Mouse (Mus musculus) ES-Bruce4 (cell line): ENCODE measurements around the gene Gng11. TPM values are rescaled to one million over a fixed set of nuclear protein-coding genes. Genes with fewer than 3 reads are reported as not detected.

Experiments
- H3K27ac ChIP-seq: 2 replicates; pipeline ENCODE4 v1.5.1; 2012; ENCODE audit warnings: low read length, inconsistent platforms; ENCODE audit not compliant: insufficient read depth
- H3K27me3 ChIP-seq: 2 replicates; pipeline ENCODE4 v1.6.1; 2012; ENCODE audit warnings: mild to moderate bottlenecking, low read length, inconsistent platforms; ENCODE audit not compliant: control insufficient read depth, poor library complexity, insufficient read depth, severe bottlenecking
- H3K36me3 ChIP-seq: 2 replicates; pipeline ENCODE4 v1.6.1; 2012; ENCODE audit warnings: inconsistent platforms, mild to moderate bottlenecking, low read length, moderate library complexity; ENCODE audit not compliant: control insufficient read depth, poor library complexity, insufficient read depth, severe bottlenecking
- H3K4me1 ChIP-seq: one replicate; pipeline ENCODE4 v1.8.1; 2011; ENCODE audit warnings: low read length; ENCODE audit not compliant: control insufficient read depth, insufficient read depth
- H3K4me3 ChIP-seq: 2 replicates; pipeline ENCODE4 v1.5.1; 2011; ENCODE audit warnings: low read depth, mild to moderate bottlenecking, low read length
- H3K9ac ChIP-seq: 2 replicates; pipeline ENCODE4 v1.6.1; 2012; ENCODE audit warnings: low read depth, mild to moderate bottlenecking, inconsistent platforms; ENCODE audit not compliant: poor library complexity, severe bottlenecking
- H3K9me3 ChIP-seq: replicated peaks from 2 replicates; pipeline ENCODE4 v1.6.1; 2012; ENCODE audit warnings: mild to moderate bottlenecking, low read length, inconsistent platforms; ENCODE audit not compliant: control insufficient read depth, poor library complexity, insufficient read depth, severe bottlenecking
- CTCF ChIP-seq: IDR thresholded peaks from one replicate; pipeline ENCODE4 v1.8.1; 2011; ENCODE audit warnings: low read depth, low read length
- EP300 ChIP-seq: IDR thresholded peaks from 2 replicates; pipeline ENCODE4 v1.6.1; 2011; ENCODE audit warnings: low read depth, low read length; ENCODE audit not compliant: insufficient read depth
- POLR2A ChIP-seq: IDR thresholded peaks from one replicate; pipeline ENCODE4 v1.8.1; 2011; ENCODE audit warnings: low read length; ENCODE audit not compliant: insufficient read depth
- polyA plus RNA-seq: library from polyadenylated mRNA; stranded (reverse); fragments of >200 nt; gene quantifications from 2 replicates; pipeline ENCODE4 v1.2.4, GENCODE M21; 2011; ENCODE audit warnings: low read depth; ENCODE audit not compliant: missing spikeins, insufficient read depth, insufficient read length

Gene Gng11
- polyA plus RNA-seq: not detected in 2 replicates

DNA sequence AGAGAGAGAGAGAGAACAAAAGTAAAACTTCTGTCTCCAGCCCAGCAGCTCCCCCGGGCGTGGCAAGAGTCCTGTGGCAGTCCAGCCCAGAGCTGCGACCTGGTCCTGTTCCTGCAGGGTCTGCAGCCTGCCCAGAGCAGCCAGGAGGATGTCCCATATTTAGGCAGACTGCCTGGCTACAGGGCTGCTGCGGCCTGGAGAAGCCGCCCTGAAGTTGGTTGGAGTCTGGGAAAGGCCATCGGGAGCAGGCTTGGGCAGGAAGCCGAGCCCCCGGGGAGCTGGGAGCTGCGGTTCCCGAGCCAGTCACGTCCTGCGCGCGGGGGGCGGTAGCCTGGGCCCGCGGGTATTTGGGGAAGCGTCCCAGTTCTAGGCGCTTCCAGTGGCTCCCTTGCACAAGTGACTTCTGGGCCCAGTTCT lies at the start of gene Gng11:
Gene Gng11, plus strand, starts transcription at position 15 of the 417 bp plus-strand sequence.
- Histone ChIP-seq H3K4me1 (no peaks in the 10 kb centered on the region), H3K9me3 (no peaks in the 10 kb centered on the region), H3K27me3 (no peaks in the 10 kb centered on the region), H3K36me3 (no peaks in the 10 kb centered on the region), H3K27ac (no peak within 1 kb of the TSS), H3K9ac (peak within 1 kb of the TSS; percentile 5; the same call in 1 of the 2 replicates), H3K4me3 (peak within 1 kb of the TSS; percentile 36)
- TF ChIP-seq CTCF (no peak), POLR2A (no peak), EP300 (no peak)

DNA sequence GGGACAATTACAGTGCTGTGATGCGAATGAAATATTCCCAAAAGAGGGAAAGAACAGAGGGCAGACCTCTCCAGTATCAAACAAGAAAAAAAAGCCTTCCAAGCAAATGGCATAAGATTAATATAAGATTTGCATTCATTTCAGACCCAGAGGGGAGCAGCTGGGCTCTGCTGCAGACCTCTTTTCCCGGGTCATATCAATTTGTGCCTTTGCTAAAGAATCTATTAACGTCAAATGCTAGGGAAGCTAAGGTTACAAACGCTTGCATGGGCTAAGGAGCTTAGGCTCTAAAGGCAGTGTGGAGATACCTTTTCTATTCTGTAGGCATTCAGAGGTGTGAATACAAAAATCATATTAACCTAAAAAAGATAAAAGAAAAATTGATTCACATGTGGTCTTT lies 48.7 kb upstream of the Gng11 start:
- no peak overlapping the region for H3K9ac ChIP-seq
- H3K27me3 ChIP-seq: no peaks in the 10 kb centered on the region
- TF ChIP-seq EP300: no peak
- no peaks in the 10 kb centered on the region for H3K36me3 ChIP-seq
- H3K9me3 ChIP-seq: no peaks in the 10 kb centered on the region
- H3K4me3 ChIP-seq: no peak overlapping the region
- H3K4me1 ChIP-seq: no peaks in the 10 kb centered on the region
- no peak overlapping the region for H3K27ac ChIP-seq

DNA sequence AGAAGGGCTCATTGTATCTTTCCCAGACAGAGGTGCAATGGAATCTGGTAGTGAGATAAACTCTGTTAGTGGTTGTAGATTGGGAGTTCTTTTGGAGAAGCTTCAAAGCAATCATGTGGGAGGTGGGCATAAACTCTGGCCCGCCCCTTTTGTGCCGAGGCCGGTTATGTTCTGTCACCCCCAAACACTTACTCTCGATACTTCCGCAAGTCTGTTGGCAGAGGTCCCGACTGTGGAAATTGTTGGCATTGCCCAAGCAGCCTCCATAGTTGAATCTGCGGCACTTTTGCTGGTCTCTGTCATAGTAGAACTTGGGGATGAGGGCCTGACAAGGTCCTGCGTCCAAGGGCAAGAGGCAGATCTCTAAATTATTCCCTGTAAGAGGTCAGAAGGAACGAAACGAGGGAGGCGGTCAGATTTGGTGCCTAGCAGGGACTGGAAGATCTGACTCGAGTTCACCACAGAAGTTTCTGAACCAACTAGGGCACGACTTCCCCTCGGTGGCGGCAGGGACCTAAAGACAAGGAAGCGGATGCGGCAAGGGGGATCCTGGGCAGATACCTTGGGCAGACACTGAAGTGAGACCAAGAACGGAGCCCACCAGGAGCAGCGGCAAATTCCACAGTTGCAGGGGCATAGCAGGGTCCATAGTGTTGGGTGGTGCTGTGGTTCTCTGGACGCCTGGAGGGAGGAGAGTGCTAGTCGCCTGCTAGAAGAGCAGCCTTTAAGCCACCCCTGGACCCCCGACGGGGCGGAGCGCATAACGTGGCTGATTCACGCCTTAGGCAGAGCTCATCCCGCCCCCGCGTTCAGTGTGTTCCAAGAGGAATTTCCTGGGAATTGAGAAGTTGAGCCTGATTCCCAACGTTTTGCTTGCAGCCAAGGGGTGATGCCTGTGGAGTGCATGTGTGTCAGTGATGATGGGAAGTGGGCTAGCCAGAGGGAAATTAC lies 35.8 kb upstream of the Gng11 start:
- TF ChIP-seq CTCF (no peak), EP300 (no peak), POLR2A (no peak)
- Histone ChIP-seq H3K9me3 (no peaks in the 10 kb centered on the region), H3K4me1 (no peaks in the 10 kb centered on the region), H3K4me3 (peak overlapping the region; percentile 14), H3K36me3 (no peaks in the 10 kb centered on the region), H3K27me3 (no peaks in the 10 kb centered on the region), H3K27ac (no peak overlapping the region), H3K9ac (no peak overlapping the region)

DNA sequence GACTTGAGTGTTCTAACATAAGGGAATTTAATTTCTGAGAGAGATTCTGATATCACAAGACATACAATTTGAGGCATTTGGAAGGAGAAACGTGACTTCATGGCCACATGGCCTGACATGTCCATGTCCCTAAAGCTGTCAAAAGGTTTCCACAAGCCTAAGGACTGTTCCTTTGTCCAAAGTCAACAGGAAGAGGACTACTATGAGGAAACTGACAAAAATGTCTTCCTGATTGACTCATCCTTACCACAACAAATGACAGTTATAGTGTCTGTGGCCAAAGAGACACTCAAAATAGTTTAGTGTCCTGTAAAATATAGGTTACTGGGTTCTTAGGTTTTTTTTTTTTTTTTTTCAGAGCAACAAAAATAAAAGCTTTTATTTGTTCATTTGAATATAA lies 30.0 kb upstream of the Gng11 start:
- Histone ChIP-seq H3K27me3 (no peaks in the 10 kb centered on the region), H3K9me3 (no peaks in the 10 kb centered on the region), H3K4me1 (no peaks in the 10 kb centered on the region), H3K27ac (no peak overlapping the region), H3K9ac (no peak overlapping the region), H3K4me3 (no peak overlapping the region), H3K36me3 (no peaks in the 10 kb centered on the region)
- TF ChIP-seq EP300: no peak
- TF ChIP-seq POLR2A: no peak
- TF ChIP-seq CTCF: no peak

DNA sequence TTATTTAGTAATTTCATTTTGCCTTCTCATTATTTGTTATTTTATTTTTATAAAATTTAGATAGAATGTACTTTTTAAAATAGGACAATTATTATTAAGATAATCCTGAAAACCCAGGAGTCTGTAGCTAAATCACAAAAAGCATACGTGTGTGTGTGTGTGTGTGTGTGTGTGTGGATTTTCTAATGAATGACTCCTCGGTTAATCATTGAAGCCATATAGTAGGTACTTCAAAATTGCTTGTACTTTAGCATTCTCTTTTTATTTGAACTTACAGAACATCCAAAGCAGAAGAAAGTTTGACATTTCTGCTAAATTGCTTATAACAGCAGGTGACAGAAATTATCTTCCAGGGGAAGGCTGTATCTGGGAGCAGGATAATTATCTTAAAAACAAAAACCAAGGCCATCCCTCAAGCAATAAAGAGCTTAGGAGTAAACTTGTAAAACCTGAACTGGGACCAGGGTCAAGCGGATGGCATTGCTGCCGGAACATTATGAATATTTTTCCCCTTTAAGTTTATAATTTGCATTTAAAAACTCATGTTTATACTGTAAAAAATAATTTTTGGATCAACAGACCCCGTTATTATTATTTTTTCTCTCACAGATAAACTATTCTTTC lies 20.9 kb upstream of the Gng11 start:
- Histone ChIP-seq H3K4me3 (no peak overlapping the region), H3K27me3 (no peaks in the 10 kb centered on the region), H3K9ac (no peak overlapping the region), H3K36me3 (no peaks in the 10 kb centered on the region), H3K27ac (no peak overlapping the region), H3K4me1 (no peaks in the 10 kb centered on the region), H3K9me3 (no peaks in the 10 kb centered on the region)
- TF ChIP-seq POLR2A: no peak
- TF ChIP-seq CTCF: no peak
- TF ChIP-seq EP300: no peak

DNA sequence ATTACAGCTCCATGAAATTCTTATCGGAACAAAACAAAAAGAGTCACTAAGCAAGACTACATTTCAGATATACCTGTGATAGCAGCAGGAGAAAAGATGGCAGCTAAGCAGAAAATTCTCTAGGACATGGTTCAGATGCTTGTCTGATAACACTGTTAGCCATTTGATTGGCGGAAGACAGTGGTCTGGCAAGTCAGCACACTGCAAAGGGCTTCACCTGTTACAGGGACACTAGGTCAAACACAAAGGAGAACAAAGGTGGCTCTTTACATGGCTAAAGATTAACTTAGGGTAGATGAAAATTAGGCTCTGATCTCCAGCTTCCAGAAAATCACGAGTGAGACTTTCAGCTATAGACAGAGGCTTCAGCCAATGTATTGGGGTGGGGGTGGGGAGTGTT lies 15.0 kb upstream of the Gng11 start, which contains the start of gene Tfpi2:
Gene Tfpi2, minus strand, starts transcription at position 170 of the 400 bp plus-strand sequence.
- H3K4me3 ChIP-seq: no peak within 1 kb of the TSS
- H3K9me3 ChIP-seq: no peaks in the 10 kb centered on the region
- H3K27ac ChIP-seq: no peak within 1 kb of the TSS
- no peaks in the 10 kb centered on the region for H3K4me1 ChIP-seq
- no peak within 1 kb of the TSS for H3K9ac ChIP-seq
- no peaks in the 10 kb centered on the region for H3K36me3 ChIP-seq
- no peaks in the 10 kb centered on the region for H3K27me3 ChIP-seq
- TF ChIP-seq CTCF (no peak), EP300 (no peak), POLR2A (no peak)
